Mouse (Mus musculus) spleen, adult 18-20 months (tissue): ENCODE results near the gene Dcp1a.

ENCODE experiments used
- DNase-seq, 2 experiments: peaks; one replicate each; pipeline ENCODE4 v3.0.0; 2022; ENCODE audit warnings: mixed read lengths in 2 of 2

The Dcp1a gene

GRCm38 (mm10) chr14:30479361-30479948 is at the start of gene Dcp1a:
Dcp1a (plus strand) TSS chr14:30479535.
- DNase-seq: peak; percentile 91 to 93

- DNase-seq: no peak
These were observed 49.7 kb upstream of the Dcp1a start for GRCm38 (mm10) chr14:30429606-30430005.

GRCm38 (mm10) chr14:30430026-30430425 is 49.3 kb upstream of the Dcp1a start:
- DNase-seq: no peak

- DNase-seq: no peak
These were observed 48.9 kb upstream of the Dcp1a start for GRCm38 (mm10) chr14:30430446-30430845.

GRCm38 (mm10) chr14:30435316-30435715 is 44.0 kb upstream of the Dcp1a start:
- no peak for DNase-seq

- no peak for DNase-seq
These were observed 39.4 kb upstream of the Dcp1a start for GRCm38 (mm10) chr14:30439915-30440314.

GRCm38 (mm10) chr14:30455801-30456595 is 23.3 kb upstream of the Dcp1a start:
- no peak for DNase-seq

- no peak for DNase-seq
These were observed 21.9 kb upstream of the Dcp1a start for GRCm38 (mm10) chr14:30457436-30457835.

- peak; percentile 10 to 27 for DNase-seq
These were observed 21.4 kb upstream of the Dcp1a start for GRCm38 (mm10) chr14:30457897-30458296.

- DNase-seq: no peak
These were observed 20.5 kb upstream of the Dcp1a start for GRCm38 (mm10) chr14:30458820-30459219.

GRCm38 (mm10) chr14:30459891-30460523 is 19.3 kb upstream of the Dcp1a start:
- DNase-seq: peak; percentile 58 to 82

GRCm38 (mm10) chr14:30463312-30463711 is 16.0 kb upstream of the Dcp1a start:
- DNase-seq: no peak

GRCm38 (mm10) chr14:30473605-30474004 is 5.7 kb upstream of the Dcp1a start:
- no peak for DNase-seq

- no peak for DNase-seq
These were observed 4.9 kb upstream of the Dcp1a start for GRCm38 (mm10) chr14:30474416-30474815.

- DNase-seq: no peak
These were observed 12.0 kb downstream of the Dcp1a start, which contains the start of gene Cacna1d for GRCm38 (mm10) chr14:30491342-30491741. Cacna1d (minus strand) TSS chr14:30491455.

- DNase-seq: no peak
These were observed 13.9 kb downstream of the Dcp1a start for GRCm38 (mm10) chr14:30493276-30493675.

- no peak for DNase-seq
These were observed 15.7 kb downstream of the Dcp1a start for GRCm38 (mm10) chr14:30494998-30495397.

- no peak for DNase-seq
These were observed 18.9 kb downstream of the Dcp1a start for GRCm38 (mm10) chr14:30498202-30498601.

- DNase-seq: no peak
These were observed 25.7 kb downstream of the Dcp1a start for GRCm38 (mm10) chr14:30504990-30505389.

- no peak for DNase-seq
These were observed 31.0 kb downstream of the Dcp1a start for GRCm38 (mm10) chr14:30510214-30510763.

- DNase-seq: no peak
These were observed 33.6 kb downstream of the Dcp1a start for GRCm38 (mm10) chr14:30512896-30513295.

GRCm38 (mm10) chr14:30515931-30516723 is 36.8 kb downstream of the Dcp1a start:
- DNase-seq: no peak

- DNase-seq: no peak
These were observed 40.0 kb downstream of the Dcp1a start for GRCm38 (mm10) chr14:30519323-30519722.
